Mouse (Mus musculus) gastrocnemius, postnatal 36 days (tissue): ENCODE data around the gene Rxra. TPM values are rescaled to one million over a fixed set of nuclear protein-coding genes. Genes with fewer than 3 reads are reported as not detected.
A peak's percentile ranks its signal among the peaks of the same experiment; 100 is the strongest.

ENCODE experiments used
- DNase-seq, 2 experiments: peaks; one replicate each; pipeline ENCODE4 v3.0.0; 2022
- intact Hi-C: fragments of 180-260 bp; cut with DNase I; formaldehyde crosslinking; loops from one replicate; pipeline ENCODE4 v1.15.1; 2025
- long read RNA-seq, 2 experiments: library from polyadenylated mRNA; stranded (forward); transcript quantifications; one replicate each; pipeline ENCODE4 v2.0.0; 2021
- total RNA-seq, 2 experiments: library from RNA; stranded (reverse); gene quantifications; 2 replicates each; pipeline ENCODE4 v1.2.3; 2021

The Rxra gene
- total RNA-seq: 100 to 1,000 TPM in 1 of 2 experiments, 10 to 100 TPM in 1; 95.6 to 103 TPM
- long read RNA-seq, experiment 1, full-length matches to known transcripts: 7 of 54 reads
- long read RNA-seq, experiment 1, partial matches to known transcripts: 0 of 54 reads
- long read RNA-seq, experiment 1, other reads (novel, unspliced or antisense): 47 of 54 reads
- long read RNA-seq, experiment 2, full-length matches to known transcripts: 6 of 79 reads
- long read RNA-seq, experiment 2, partial matches to known transcripts: 73 of 79 reads
- long read RNA-seq, experiment 2, other reads (novel, unspliced or antisense): 0 of 79 reads

DNA sequence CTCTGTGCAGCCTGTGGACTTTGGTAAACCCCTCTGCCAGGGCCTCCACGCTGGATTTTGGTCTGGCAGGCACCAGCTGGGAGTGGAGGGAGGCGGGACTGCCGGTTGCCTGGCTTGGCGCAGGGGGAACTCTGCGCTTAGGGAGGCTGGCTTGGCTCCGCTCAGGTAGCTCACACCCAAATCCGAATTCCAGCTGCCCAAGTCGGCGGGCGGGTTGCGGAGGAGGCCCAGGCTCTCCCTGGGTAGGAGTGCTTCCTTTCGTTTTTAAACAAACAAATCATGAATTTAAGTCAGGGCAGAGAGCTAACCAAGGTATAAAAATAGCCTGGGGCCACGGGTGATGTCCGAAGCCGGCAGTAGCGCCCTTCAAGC is at the start of gene Rxra:
Rxra (plus strand) TSS at position 335 of the 372 bp plus-strand sequence.
- intact Hi-C loops: loop anchor here (2.0 kb wide), 1 partner anchor 85 kb away; no protein-coding TSS in a partner anchor

DNA sequence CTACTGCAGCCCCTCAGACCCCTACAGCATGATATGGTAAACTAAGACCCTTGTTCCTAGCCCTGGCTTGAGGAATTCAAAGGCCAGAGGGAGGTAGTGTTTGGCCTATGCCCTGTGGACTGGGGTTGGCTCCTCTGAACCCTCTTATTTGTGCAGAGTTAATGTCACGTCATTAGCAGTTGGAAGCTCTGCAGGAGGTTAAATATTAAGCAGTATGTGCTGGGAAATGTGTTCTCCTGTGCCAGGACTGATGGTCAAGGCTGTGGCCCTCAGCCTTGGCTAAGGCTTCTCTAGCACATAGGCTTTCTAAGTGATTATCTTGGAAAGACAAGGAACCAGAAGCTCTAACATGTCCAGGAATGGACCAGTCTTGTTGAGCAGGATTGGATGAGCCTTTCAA is 49.6 kb upstream of the Rxra start:
- intact Hi-C loops: no loop called here
- DNase-seq: no peak

More for the DNA sequence above, at the start of gene Rxra:
- DNase-seq: peak; percentile 55 to 67

DNA sequence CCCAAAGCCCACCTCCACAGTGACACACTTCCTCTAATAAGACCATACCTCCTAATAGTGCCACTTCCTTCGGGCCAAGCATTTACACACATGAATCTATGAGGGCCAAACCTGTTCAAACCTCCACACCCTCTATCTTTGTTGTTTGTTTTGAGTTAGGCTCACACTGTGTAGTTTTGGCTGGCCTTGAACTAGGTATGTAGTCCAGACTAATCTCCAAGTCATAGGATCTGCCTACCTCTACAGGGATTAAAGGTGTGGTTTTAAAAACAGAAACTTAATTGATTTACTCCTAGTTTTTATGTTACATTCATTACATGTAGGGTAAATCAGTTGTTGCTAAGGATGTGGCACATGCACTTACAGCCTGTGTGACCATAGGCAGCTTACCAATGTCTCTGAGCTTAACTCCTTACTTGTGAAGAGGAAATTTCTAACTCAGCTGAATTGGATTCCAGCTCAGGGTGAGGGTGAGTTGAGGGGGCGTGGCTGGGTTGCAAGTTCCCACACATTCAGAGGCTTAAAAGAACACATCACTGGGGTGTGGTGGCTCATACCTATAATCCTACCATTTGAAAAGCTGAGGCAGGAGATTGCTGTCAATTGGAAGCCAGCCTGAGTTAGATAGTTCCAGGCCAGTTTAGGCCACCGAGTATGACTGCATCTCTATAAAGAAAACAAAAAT is 45.5 kb upstream of the Rxra start:
- DNase-seq: no peak
- intact Hi-C loops: no loop called here

DNA sequence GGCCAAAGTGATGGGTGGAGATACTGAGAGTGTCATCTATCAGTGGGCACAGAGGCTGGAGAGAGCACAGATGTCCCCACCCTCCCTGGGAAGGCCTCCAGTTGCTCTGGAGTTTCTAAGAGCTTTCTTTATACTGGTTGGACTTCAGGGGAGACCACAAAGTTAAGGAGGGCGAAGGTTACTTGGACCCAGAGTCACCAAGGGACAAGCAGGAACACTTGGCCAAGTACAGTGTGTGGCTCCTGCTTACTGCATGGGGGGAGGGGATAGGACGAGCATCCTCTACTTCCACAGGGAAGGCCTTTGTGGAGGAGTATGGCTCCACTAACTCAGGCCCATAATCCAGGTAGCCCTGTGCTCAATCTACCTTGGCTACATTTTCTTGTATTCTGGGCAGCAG is 42.8 kb upstream of the Rxra start:
- intact Hi-C loops: no loop called here
- no peak for DNase-seq

DNA sequence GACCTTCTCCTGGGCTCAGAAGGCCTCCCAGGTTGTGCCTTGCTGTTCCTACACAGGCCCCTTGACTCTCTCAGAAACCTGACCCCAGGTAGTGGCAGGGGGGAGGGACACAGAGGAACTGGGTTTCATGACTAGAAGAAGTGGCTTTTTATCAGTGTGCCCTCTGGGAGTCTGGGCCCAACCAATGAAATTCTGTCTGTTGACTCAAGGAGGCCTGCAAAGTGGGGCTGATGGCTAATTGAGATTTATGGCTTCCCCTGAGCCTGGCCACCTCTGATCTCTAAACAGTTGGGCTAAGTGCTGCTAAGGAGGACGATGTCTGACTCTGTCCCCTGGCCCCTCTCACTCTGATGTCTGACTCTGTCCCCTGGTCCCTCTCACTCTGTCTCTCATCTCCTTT is 42.2 kb upstream of the Rxra start:
- intact Hi-C loops: no loop called here

DNA sequence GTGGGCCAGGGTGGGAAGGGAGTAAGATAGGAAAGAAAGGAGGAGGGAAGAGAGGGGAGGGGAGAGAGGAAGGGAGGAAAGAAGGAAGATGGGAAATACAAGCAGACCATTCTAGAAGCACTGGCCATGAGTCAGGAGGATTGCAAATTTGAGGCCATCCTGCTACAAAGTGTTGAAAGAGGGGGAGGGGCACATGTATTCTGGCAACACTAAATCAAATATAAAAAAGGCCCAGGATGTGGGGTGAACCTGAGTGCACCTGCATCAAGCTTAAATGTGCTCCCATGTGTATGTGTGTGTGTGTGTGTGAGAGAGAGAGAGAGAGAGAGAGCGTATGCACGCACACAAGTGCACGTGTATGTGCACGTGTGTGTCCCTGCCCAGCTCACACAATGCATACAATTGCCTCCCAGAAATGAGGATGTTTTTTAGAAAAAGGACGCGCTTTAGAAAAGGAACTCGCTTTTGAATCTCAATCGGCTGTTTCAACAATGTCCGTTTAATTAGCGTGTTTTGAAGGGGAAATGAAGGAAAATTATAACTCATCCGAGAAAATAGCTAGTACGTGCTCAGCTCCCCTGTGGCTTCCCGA is 41.0 kb upstream of the Rxra start:
- no peak for DNase-seq
- intact Hi-C loops: no loop called here

More for the DNA sequence above, 42.2 kb upstream of the Rxra start:
- DNase-seq: no peak

DNA sequence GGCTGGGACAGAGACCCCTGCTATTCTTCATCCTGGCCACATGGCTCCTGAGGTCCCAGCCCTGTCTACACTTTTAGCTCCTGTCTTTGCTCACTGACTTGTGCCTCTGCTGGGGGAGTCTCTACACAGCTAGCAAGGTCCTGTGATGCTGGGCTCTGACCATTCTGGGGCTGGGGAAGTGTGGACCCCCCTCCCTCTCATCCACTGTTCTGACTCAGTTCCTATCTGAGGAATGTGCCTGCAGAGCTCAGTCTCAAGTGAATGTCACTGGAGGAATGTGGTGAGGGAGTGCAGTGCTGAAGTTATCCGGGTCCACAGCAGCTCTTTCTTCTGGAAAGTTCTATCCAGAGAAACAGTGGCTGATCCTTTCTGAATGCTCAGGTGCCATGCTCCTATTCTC is 39.4 kb upstream of the Rxra start:
- intact Hi-C loops: no loop called here

DNA sequence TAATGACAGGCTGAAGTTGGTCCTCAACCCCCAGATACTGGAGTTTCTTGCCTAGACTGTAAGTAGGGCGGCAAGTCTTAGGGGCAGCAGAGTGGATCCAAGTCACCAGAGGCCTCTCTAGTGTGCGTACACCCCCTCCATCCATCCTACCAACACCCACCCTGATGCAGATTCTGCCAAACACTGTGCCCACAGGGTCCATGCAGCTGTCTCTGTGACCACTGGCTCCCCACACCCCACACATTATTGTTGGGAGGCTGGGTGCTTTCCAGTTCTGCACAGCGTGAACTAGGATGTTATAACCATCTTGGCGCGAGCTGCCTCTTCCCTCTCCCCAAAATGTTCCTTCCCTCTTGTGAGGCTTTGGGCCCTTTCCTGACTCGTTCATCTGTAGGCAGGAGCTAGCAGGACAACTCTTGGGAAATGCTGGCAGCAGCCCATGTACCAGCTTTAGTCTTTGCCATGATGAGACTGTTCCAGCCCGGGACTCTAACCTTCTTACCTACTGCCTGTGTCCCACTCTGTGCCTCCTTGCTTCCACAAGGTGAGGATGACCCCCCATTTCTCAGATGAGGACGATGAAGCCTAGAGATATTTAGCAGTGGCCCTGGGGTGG is 38.9 kb upstream of the Rxra start:
- DNase-seq: no peak
- intact Hi-C loops: no loop called here

More for the DNA sequence above, 39.4 kb upstream of the Rxra start:
- no peak for DNase-seq

DNA sequence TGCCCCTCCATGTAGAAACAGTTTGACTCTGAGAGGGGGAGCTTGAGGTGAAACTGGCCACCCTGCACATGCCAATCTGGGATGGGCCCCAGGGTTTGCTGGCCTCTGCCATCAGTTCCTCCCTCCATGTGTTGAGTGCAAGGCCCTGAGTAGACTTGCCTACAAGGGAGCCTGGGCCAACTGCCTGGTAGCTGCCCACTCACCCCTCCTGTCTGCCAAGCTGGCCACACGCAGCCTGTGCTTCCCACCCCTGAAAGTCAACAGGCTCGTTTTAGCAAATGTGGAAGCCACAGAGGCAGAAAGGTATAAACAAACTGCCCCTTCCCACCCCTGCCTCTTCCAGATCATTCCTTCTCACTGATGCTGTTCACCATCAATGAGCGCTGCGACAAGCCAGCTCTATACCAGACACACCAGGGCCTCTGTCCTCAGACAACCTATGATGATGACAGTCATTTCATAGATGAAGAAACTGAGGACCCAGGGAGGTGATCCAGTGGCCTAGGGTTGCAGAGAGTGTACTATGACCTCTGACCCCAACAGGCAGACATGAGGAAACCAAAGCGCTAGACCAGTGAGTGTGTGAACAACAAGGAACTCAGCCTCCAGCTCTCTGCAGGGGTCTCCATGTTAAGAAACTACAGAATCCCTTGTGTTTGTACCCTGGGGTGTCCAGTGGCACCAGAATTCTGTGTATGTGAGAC is 36.5 kb upstream of the Rxra start:
- intact Hi-C loops: no loop called here
- DNase-seq: no peak

DNA sequence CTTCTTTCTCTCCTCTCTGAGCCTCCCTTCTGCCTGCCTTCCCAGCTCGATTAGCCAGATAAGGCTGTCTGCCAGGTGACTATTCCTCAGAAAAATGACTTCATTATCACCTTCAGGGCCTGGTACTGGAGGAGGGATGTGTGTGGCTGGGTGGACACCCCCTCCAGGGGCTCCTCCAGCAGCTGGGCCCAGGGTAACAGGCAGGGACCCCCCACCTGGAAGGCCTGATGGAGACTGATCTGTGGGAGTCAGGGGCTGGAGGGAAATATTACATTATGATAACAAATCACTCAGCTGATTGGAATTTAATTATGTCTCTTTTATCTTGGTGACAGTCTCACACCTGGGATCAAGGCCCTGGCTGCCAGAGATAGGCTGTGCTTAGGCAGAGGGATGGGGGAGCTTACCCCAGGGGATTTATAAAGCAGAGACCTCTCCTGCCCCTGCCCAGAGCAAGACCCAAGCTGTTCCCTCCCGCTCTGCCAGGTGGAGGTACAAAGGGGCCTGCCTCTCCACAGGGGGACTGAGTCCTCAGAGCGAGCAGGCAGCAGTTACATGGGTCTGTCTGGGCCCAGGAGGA is 35.2 kb upstream of the Rxra start:
- intact Hi-C loops: no loop called here

DNA sequence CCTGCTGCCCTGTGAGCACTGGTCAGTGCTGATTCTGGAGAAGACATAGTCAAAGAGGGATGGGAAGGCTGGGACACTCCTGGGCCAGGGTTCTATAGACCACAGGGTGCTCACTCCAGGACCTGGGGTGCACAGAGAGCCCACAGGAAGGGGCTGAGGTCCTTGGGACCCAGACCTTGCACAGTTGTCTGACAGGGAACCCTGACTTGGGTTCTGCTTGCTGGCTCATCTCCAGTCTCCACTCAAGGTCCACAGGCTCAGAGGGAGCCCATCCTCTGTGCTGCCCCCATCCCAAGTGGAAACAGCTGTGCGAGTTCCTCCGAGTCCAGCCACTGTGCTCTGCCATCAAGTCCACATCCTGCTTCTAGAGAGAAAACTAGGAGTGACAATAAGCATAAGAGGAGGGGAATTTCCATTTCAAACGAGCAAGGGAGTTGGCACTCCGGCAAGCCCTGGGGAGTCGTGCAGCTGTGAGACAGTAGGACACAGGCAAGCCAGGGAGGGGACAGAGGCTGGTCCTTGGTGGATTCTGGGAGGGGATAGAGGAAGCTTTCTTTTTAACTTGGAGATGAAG is 31.6 kb upstream of the Rxra start:
- intact Hi-C loops: no loop called here
- DNase-seq: no peak

More for the DNA sequence above, 35.2 kb upstream of the Rxra start:
- no peak for DNase-seq

DNA sequence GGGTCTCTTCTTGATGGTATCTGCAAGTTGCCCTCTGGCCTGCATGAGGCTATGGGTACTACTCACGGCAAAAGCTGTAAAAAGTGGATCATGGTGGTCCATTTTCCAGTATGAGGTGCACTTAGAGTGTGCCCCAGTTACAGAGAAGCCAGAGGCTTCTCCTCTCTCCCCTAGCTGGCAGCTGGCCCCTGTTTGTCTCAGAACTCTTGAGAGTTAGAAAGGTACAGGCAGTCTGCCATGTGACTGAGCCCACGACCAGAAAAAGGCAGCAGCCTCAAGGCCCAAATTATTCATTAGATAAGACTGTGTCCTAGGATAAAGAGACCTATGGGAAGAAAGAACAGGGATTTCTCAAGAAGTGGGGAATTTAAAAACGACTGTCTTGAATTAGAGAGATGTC is 30.8 kb upstream of the Rxra start:
- no peak for DNase-seq
- intact Hi-C loops: no loop called here

DNA sequence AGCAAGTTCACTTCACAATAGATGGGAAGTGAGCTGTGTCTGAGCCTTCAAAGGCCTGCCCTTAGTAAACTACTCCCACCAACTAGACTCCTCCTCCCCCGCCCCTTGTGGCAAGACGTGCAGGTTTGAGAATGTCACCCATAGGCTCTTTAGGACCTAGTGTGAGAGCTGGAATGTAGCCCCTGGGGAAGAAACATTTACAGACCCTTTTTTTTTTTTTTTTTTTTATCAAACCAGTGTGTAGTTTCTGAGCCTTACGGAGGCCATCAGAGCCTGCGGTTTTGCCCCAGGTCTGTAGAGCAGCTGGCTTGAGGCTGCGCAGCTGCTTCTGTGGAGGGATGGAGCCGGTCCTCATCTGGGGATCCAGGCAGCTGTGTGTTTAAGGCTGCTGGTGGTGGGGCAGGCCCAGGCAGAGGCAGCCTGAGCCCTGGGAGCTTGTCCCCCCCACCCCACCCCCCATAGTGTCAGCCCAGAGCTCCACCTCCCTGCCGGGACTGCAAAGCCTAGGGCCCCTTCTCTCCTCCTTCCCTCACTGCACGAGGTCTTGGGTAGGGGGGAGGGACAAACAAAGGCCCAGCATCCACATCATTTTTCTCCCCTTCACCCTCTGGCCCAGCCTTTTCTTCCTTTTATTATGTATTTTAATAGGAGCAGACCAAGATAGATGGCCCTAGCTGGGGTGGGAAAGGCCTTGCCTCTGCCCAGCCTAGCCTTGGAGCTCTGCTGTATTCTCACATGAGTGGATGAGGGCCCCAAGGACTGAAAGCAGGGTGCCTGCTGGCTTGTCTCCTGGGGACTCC is 26.2 kb upstream of the Rxra start:
- intact Hi-C loops: no loop called here
- no peak for DNase-seq

DNA sequence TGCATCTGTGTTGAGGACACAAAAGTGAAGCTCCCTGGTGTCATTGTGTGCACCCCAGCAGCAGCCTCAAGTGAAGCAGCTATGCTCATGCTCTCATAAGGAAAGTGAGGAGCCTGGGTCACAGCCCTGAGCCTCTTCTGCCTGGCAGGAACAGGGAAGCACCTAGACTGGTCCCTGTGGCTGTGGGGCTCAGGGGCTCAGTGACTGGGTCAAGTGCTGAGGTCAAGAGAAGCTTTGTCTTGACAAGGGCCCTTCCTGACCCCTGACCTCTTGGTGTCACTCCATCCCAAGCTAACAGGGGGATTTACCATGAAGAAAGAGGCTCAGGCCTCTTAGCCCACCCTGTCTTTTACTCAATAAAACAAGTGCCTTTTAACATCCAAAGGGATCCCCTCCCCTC is 25.2 kb upstream of the Rxra start:
- intact Hi-C loops: no loop called here
- no peak for DNase-seq

DNA sequence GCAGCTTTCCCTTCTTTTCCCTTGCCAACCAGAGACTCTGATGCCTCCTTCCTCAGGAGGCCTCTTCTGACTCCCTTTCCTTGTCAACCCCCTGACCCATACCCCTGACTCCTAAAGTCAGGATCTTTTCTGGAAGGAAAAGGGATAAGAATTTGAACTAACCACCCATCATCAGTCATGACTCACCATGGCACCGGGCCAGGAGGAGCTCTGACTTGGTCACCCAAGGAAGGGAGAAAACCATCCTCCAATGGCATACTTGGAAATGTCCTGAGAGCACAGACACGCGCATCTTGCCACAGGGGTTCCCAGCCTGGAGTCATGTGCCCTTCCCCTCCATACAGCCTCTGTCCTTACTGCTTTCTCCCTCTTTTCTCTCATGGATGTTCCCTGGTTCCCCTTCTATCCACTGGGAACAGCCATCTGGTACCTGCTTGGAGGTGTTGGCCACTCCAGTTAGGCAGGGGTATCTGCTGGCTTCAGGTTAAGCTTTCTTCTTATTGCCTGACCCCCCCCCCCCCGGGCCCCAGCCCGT is 22.7 kb upstream of the Rxra start:
- intact Hi-C loops: no loop called here
- peak in 1 of 2 experiments; percentile 32 for DNase-seq

DNA sequence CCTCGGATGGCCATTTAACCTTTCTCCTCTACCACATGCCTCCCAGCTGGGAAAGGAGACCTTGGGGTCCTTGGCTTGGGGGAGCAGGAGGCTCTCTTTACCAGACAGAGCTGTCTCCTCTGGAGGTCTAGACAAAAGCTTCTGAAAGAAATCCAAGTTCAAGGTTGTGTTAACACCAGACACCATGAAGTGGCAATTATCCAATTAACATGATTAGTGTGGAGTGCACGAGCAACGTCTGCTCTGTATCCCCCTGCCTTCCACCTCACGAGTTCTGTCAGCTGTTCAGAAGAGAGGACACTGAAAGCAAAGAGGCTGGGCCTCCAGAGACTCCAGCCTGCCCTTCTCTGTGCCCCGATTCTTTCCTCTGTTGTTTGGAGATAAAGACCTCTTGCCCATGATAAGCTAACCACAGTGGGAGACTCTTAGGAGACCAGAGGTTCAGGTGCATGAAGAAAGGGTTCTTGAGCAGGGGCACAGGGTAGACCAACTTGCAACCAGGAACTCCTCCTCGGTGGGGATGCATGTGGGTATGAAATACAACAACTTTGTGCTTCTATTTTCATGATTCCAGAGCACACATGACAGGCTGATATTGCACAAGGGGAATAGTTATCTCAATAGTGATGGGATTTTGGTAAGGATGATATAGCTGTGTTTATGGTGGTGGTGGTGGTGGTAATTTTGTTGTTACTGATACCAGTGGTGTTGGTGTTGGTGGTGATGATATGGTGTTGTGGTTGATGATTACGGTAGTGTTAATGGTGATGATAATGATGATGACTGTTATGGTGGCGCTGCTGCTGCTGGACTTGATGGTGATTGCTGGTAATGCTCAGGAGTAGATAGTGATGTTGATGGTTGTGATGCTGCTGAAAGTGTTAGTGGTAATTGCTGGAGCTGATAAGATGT is 21.7 kb upstream of the Rxra start:
- intact Hi-C loops: loop anchor here (5.0 kb wide), 1 partner anchor 72 kb away; no protein-coding TSS in a partner anchor
- no peak for DNase-seq

DNA sequence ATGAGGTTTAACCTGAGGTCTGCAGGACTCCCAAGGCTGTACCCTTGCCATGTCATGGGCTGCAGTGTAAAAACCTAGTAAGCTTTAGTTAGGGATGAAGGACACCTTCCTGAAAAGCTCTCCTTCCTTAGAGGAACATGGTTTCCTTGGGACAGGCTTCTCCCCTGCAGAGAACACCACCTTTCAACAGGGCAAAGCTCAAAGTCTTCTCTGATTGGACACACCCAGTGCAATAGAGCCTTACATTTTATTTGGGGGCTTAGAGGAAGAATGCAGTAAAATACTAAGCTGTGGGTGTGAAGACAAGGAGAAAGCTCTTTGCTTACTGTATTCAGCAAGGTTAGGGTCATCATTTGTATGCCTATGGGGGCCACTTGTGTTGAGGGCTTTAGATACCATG is 19.7 kb upstream of the Rxra start:
- no peak for DNase-seq
- intact Hi-C loops: loop anchor here (5.0 kb wide), 1 partner anchor 74 kb away; no protein-coding TSS in a partner anchor

DNA sequence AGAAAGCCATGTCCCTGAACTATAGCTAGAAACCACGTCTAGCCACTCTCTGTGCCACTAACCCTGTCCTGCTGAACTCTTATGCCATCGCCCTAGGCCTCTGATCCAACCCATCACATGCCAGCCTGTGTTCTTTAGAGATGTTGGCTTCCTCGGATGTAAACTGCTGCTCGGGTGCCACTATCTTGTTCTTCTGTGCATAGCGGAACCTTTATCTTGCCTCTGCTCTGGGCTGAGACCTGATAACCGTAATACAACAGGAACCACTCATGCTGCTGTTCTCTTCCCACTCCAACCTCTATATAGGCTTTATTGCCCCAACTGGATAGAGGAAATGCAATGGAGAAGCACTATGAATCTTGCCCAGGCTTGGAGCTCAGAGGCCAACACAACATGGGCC is 11.0 kb upstream of the Rxra start:
- intact Hi-C loops: no loop called here

More for the DNA sequence above, 11.0 kb upstream of the Rxra start:
- no peak for DNase-seq
